Mouse (Mus musculus) lung, embryonic 16.5 days (tissue): Measurements from ENCODE around the gene Tnfsf14. TPM values are rescaled to one million over a fixed set of nuclear protein-coding genes. Genes with fewer than 3 reads are reported as not detected.

Experiments
- ATAC-seq: fragments of 200-750 bp; cut with Nextera tagmentation; 2 replicates; pipeline ENCODE4 v1.8.0; 2017; ENCODE audit warnings: low read depth, mild to moderate bottlenecking, moderate library complexity
- H3K27ac ChIP-seq: fragments of 300-500 bp; sonication (generic); 2 replicates; pipeline ENCODE4 v1.5.1; 2014; ENCODE audit warnings: mild to moderate bottlenecking, control low read depth, low read length
- H3K27me3 ChIP-seq: fragments of 300-500 bp; sonication (generic); 2 replicates; pipeline ENCODE4 v1.6.1; 2014; ENCODE audit warnings: low read depth, low read length, mixed read lengths; ENCODE audit not compliant: control insufficient read depth, insufficient read depth
- H3K36me3 ChIP-seq: fragments of 300-500 bp; sonication (generic); 2 replicates; pipeline ENCODE4 v1.6.1; 2014; ENCODE audit warnings: low read length; ENCODE audit not compliant: control insufficient read depth, insufficient read depth
- H3K4me1 ChIP-seq: fragments of 300-500 bp; sonication (generic); replicated peaks from 2 replicates; pipeline ENCODE4 v1.6.1; 2014; ENCODE audit warnings: low read length, mixed read lengths; ENCODE audit not compliant: control insufficient read depth, insufficient read depth
- H3K4me2 ChIP-seq: fragments of 300-500 bp; sonication (generic); 2 replicates; pipeline ENCODE4 v1.6.1; 2014; ENCODE audit warnings: low read depth, low read length, control low read depth
- H3K4me3 ChIP-seq: fragments of 300-500 bp; sonication (generic); 2 replicates; pipeline ENCODE4 v1.5.1; 2014; ENCODE audit warnings: mild to moderate bottlenecking, low read length, control low read depth
- H3K9ac ChIP-seq: fragments of 300-500 bp; sonication (generic); 2 replicates; pipeline ENCODE4 v1.6.1; 2014; ENCODE audit warnings: low read length, control low read depth
- H3K9me3 ChIP-seq: fragments of 300-500 bp; sonication (generic); 2 replicates; pipeline ENCODE4 v1.6.1; 2016; ENCODE audit warnings: low read length; ENCODE audit not compliant: control insufficient read depth
- WGBS: fragments of 180-500 bp; shearing (Covaris S2); extraction: QIAGEN DNeasy Blood & Tissue Kit; methylation state at CpG from one replicate; pipeline ENCODE4 v1.1.7; 2014; 5-methylcytosine and 5-hydroxymethylcytosine counted together
- polyA plus RNA-seq: library from polyadenylated mRNA; unstranded; fragments of >200 nt; fragmentation: Nextera tagmentation; extraction: Ambion mirVana; gene quantifications from 2 replicates; pipeline ENCODE4 v1.2.1, GENCODE M21; 2015

Tnfsf14 gene
- polyA plus RNA-seq, result 0.26 and 0.29 TPM in 2 replicates

GRCm38 (mm10) chr17:57194041-57194507, at the start of gene Tnfsf14:
Gene Tnfsf14 (minus strand): TSS chr17:57194177.
- Histone ChIP-seq H3K27ac (no peak within 1 kb of the TSS), H3K9me3 (no peaks in the 10 kb centered on the region), H3K4me3 (no peak within 1 kb of the TSS), H3K27me3 (no peaks in the 10 kb centered on the region), H3K4me1 (no peaks in the 10 kb centered on the region), H3K4me2 (no peak within 1 kb of the TSS), H3K36me3 (no peaks in the 10 kb centered on the region), H3K9ac (no peak within 1 kb of the TSS)
- 67% methylated on average over 11 of the region's 11 CpGs for WGBS
- ATAC-seq, result no peak

- H3K9me3 ChIP-seq, result no peaks in the 10 kb centered on the region
- no peak for ATAC-seq
- H3K27me3 ChIP-seq, result no peaks in the 10 kb centered on the region
- no peak overlapping the region for H3K4me3 ChIP-seq
- no peaks in the 10 kb centered on the region for H3K4me1 ChIP-seq
- H3K36me3 ChIP-seq, result peaks cover 29% of the 10 kb centered on the region
- H3K4me2 ChIP-seq, result no peak overlapping the region
- 91% methylated on average over 9 of the region's 9 CpGs for WGBS
- H3K27ac ChIP-seq, result no peak overlapping the region
- H3K9ac ChIP-seq, result no peak overlapping the region
Observed at GRCm38 (mm10) chr17:57237181-57237580, 43.2 kb upstream of the Tnfsf14 start.

GRCm38 (mm10) chr17:57235803-57236202, 41.8 kb upstream of the Tnfsf14 start:
- Histone ChIP-seq H3K36me3 (peaks cover 21% of the 10 kb centered on the region), H3K27me3 (no peaks in the 10 kb centered on the region), H3K27ac (no peak overlapping the region), H3K4me1 (peaks cover 8% of the 10 kb centered on the region; the same call in 1 of the 2 replicates), H3K9ac (no peak overlapping the region), H3K4me3 (no peak overlapping the region), H3K4me2 (no peak overlapping the region), H3K9me3 (no peaks in the 10 kb centered on the region)
- ATAC-seq, result no peak
- WGBS, result 84% methylated on average over 5 of the region's 5 CpGs

- no peak overlapping the region for H3K4me2 ChIP-seq
Observed at GRCm38 (mm10) chr17:57234254-57234928, 40.4 kb upstream of the Tnfsf14 start.

GRCm38 (mm10) chr17:57233038-57233437, 39.1 kb upstream of the Tnfsf14 start:
- peaks cover 21% of the 10 kb centered on the region for H3K36me3 ChIP-seq
- 25% methylated on average over 7 of the region's 7 CpGs for WGBS

More at GRCm38 (mm10) chr17:57234254-57234928, 40.4 kb upstream of the Tnfsf14 start:
- no peaks in the 10 kb centered on the region for H3K27me3 ChIP-seq
- no peak overlapping the region for H3K9ac ChIP-seq
- H3K27ac ChIP-seq, result no peak overlapping the region
- no peak overlapping the region for H3K4me3 ChIP-seq
- peaks cover 21% of the 10 kb centered on the region for H3K36me3 ChIP-seq
- WGBS, result 75% methylated on average over 12 of the region's 12 CpGs
- ATAC-seq, result no peak
- H3K9me3 ChIP-seq, result no peaks in the 10 kb centered on the region
- H3K4me1 ChIP-seq, result peaks cover 11% of the 10 kb centered on the region; the same call in 1 of the 2 replicates

GRCm38 (mm10) chr17:57232200-57232599, 38.2 kb upstream of the Tnfsf14 start:
- Histone ChIP-seq H3K4me2 (no peak overlapping the region), H3K4me3 (no peak overlapping the region), H3K9me3 (no peaks in the 10 kb centered on the region), H3K27ac (no peak overlapping the region), H3K9ac (no peak overlapping the region), H3K4me1 (peaks cover 11% of the 10 kb centered on the region; the same call in 1 of the 2 replicates), H3K36me3 (peaks cover 14% of the 10 kb centered on the region), H3K27me3 (no peaks in the 10 kb centered on the region)
- 76% methylated on average over 1 of the region's 1 CpGs for WGBS
- ATAC-seq, result no peak

More at GRCm38 (mm10) chr17:57233038-57233437, 39.1 kb upstream of the Tnfsf14 start:
- H3K9ac ChIP-seq, result no peak overlapping the region
- H3K4me1 ChIP-seq, result peaks cover 11% of the 10 kb centered on the region; the same call in 1 of the 2 replicates
- H3K27me3 ChIP-seq, result no peaks in the 10 kb centered on the region
- no peaks in the 10 kb centered on the region for H3K9me3 ChIP-seq
- H3K4me3 ChIP-seq, result no peak overlapping the region
- ATAC-seq, result no peak
- H3K27ac ChIP-seq, result no peak overlapping the region
- H3K4me2 ChIP-seq, result no peak overlapping the region

GRCm38 (mm10) chr17:57231321-57231771, 37.4 kb upstream of the Tnfsf14 start:
- H3K27me3 ChIP-seq, result no peaks in the 10 kb centered on the region
- peak overlapping the region; percentile 55 for H3K27ac ChIP-seq
- peaks cover 11% of the 10 kb centered on the region; the same call in 1 of the 2 replicates for H3K4me1 ChIP-seq
- H3K4me3 ChIP-seq, result no peak overlapping the region
- H3K9ac ChIP-seq, result no peak overlapping the region
- no peaks in the 10 kb centered on the region for H3K9me3 ChIP-seq
- H3K4me2 ChIP-seq, result no peak overlapping the region
- peak; percentile 24 for ATAC-seq
- H3K36me3 ChIP-seq, result peaks cover 7% of the 10 kb centered on the region

- WGBS, result 29% methylated on average over 6 of the region's 6 CpGs
- Histone ChIP-seq H3K9me3 (no peaks in the 10 kb centered on the region), H3K9ac (no peak overlapping the region), H3K4me2 (no peak overlapping the region), H3K27me3 (no peaks in the 10 kb centered on the region), H3K36me3 (peaks cover 7% of the 10 kb centered on the region; the same call in 1 of the 2 replicates), H3K27ac (no peak overlapping the region; the same call in 1 of the 2 replicates), H3K4me1 (peaks cover 11% of the 10 kb centered on the region; the same call in 1 of the 2 replicates), H3K4me3 (no peak overlapping the region)
- peak; percentile 61 for ATAC-seq
Observed at GRCm38 (mm10) chr17:57230728-57231125, 36.8 kb upstream of the Tnfsf14 start.

- H3K27me3 ChIP-seq, result no peaks in the 10 kb centered on the region
- H3K4me3 ChIP-seq, result no peak overlapping the region
- peaks cover 6% of the 10 kb centered on the region; the same call in 1 of the 2 replicates for H3K36me3 ChIP-seq
- H3K9me3 ChIP-seq, result no peaks in the 10 kb centered on the region
- no peak overlapping the region for H3K4me2 ChIP-seq
- no peak overlapping the region for H3K27ac ChIP-seq
- peak; percentile 4; the same call in 1 of the 2 replicates for ATAC-seq
- 75% methylated on average over 15 of the region's 15 CpGs for WGBS
- H3K9ac ChIP-seq, result no peak overlapping the region
- peaks cover 11% of the 10 kb centered on the region; the same call in 1 of the 2 replicates for H3K4me1 ChIP-seq
Observed at GRCm38 (mm10) chr17:57229851-57230727, 36.1 kb upstream of the Tnfsf14 start.
